Mouse (Mus musculus) v-Abl transformed pro-B cells (cell line): Measurements from ENCODE around the gene Mrgprx2.
"Not testable (repeated sequence)": the region's sequence is repeated elsewhere in the genome, so short reads cannot be mapped to it uniquely, and the experiment has no call there.

Experiments used
- in situ Hi-C, 2 experiments: fragments of 400-800 bp; cut with MboI; formaldehyde crosslinking; loops; one replicate each; pipeline ENCODE4 v1.15.1; 2025; ENCODE audit not compliant: unreplicated experiment in 2 of 2

Gene Mrgprx2

GRCm38 (mm10) chr7:48499221-48499620 lies at the start of gene Mrgprx2:
TSS of gene Mrgprx2 (minus strand) at chr7:48499321.
- in situ Hi-C loops = no loop called here

- in situ Hi-C loops = no loop called here
Measured at GRCm38 (mm10) chr7:48456242-48456641, 42.9 kb downstream of the Mrgprx2 start, which contains the start of gene Mrgprb1. TSS of gene Mrgprb1 (minus strand) at chr7:48456342.

- in situ Hi-C loops = no loop called here
Measured at GRCm38 (mm10) chr7:48436581-48436980, 62.5 kb downstream of the Mrgprx2 start.

GRCm38 (mm10) chr7:48435936-48436335 lies 63.2 kb downstream of the Mrgprx2 start:
- in situ Hi-C loops = not testable (repeated sequence)
